Mouse (Mus musculus) retina, postnatal 1 day (tissue): ENCODE data around the gene Lrmda.
A peak's percentile ranks its signal among the peaks of the same experiment; 100 is the strongest.
"Not testable (repeated sequence)": the region's sequence is repeated elsewhere in the genome, so short reads cannot be mapped to it uniquely, and the experiment has no call there.

Experiments used
- DNase-seq: peaks from one replicate; pipeline ENCODE4 v3.0.0-alpha.2; 2012

The Lrmda gene

GRCm38 (mm10) chr14:22552358-22552757 is 532.8 kb downstream of the Lrmda start:
- peak; percentile 29 for DNase-seq

- peak; percentile 50 for DNase-seq
These were observed 533.3 kb downstream of the Lrmda start for GRCm38 (mm10) chr14:22552841-22553240.

DNA sequence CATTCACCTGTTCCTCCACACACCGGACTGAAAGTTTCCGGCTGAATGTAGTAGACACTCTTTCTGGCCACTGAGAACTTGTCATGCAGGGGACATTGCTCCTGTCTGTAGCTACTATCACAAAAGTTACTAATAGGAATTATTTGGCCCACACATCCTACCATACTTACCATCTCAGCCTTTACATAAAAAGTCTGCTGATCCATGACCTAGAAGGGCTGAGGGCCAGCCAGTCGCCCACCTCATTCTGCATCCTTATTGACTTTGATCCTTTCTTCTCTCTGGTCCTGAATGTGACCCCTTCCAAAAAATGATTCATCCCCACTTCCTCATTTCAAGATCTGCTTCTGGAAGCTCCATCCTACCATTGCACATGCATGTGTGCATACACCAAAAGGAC is 534.2 kb downstream of the Lrmda start:
- no peak for DNase-seq

DNA sequence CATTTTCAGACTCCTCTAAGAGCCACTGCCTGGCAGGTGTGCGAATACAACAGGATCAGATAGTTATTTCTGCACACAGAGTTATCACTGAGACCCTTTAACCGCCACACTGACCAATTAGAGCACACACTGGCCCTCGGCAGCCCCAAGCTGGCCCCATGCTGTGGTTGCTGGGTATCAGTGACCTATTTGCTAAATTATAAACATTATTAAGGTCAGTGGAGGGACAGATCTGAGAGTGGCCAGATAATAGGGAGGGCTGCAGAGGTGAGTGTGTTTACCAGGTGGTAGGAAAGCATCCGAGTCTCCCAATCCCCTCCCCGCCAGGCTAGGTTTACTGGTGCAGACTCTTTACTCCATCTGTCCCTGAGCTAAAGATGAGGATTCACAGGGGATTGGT is 553.0 kb downstream of the Lrmda start:
- peak; percentile 76 for DNase-seq

DNA sequence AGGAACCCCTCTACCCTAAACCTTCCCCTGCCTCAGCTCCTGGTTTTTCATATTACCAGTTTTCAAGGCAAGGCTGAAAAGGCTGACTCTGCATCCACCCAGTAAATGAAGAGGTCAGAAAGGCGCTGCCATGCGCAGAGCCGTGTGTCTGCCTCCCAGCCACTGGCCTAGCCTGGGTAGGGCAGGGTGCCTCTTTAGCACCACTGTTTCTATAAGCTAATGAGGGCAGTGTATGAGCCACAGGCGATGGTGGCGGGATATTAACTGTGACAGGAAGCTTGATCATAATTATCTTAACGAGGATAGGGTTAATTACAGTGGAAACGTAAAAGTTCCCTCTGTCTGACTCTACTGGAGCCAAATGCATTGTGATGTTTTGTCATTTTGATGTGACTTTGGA is 554.1 kb downstream of the Lrmda start:
- peak; percentile 80 for DNase-seq

DNA sequence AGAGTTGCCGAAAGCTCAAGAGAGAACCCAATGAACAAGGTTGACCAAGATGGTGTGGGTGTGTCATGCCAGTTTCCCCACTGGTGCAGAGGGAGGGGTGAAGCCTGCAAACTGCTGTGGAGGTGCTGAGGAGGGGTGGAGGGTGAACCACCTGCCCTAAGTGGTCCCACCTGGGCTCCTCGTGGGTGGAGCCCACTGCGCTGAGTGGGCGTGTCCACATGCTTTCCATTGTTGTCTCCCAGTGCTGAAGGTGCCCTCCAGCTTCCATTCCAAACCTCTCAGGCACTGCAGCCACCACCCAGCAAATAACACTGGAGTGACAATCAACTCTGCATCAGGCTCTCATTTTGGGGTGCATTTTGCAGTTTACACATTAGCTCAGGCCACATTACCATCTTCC is 554.5 kb downstream of the Lrmda start:
- no peak for DNase-seq

DNA sequence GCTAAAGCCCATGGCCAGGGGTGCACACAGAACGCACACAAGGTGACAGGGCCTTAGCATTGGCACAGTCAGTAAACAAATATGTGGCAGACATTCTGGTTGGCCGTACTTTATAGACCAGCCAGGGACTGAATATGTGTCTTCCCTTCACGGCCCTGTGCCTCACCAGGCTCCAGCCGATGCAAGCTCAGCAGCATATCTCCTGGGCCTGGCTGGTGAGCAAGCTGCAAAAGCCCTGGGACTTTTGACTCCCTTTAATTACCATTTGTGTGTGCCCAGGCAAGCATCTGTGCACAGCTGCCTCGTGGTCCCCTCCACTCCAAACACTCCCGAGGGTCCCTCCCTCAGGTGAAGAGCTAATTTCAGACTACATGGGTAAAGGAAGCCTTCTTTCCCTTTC is 556.9 kb downstream of the Lrmda start:
- DNase-seq: no peak

GRCm38 (mm10) chr14:22577411-22578037 is 558.0 kb downstream of the Lrmda start:
- no peak for DNase-seq

GRCm38 (mm10) chr14:22578224-22578623 is 558.7 kb downstream of the Lrmda start:
- peak; percentile 79 for DNase-seq

GRCm38 (mm10) chr14:22578986-22579385 is 559.5 kb downstream of the Lrmda start:
- DNase-seq: no peak

- DNase-seq: no peak
These were observed 562.6 kb downstream of the Lrmda start for GRCm38 (mm10) chr14:22582065-22582464.

DNA sequence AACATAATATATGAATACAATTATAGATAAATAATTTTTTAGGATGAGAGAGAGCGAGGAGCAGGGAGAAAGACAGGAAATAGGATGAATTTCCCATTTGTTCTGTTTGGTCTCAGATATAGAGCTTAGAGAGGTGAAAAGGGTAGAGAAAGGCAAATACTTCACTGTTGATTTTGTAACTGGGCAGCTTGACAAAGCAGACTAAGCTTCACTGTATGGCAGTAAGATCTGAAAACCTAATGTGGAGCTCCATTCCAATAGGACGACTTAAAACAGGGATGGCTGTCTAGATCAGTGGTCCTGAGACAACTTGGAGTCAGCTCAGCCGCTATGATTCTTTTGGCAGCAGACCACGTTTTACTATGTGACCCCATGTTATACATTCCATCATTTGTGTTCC is 566.8 kb downstream of the Lrmda start:
- no peak for DNase-seq

GRCm38 (mm10) chr14:22586796-22587195 is 567.3 kb downstream of the Lrmda start:
- DNase-seq: no peak

GRCm38 (mm10) chr14:22587285-22587957 is 567.9 kb downstream of the Lrmda start:
- DNase-seq: no peak

- DNase-seq: no peak
These were observed 568.4 kb downstream of the Lrmda start for GRCm38 (mm10) chr14:22587958-22588296.

DNA sequence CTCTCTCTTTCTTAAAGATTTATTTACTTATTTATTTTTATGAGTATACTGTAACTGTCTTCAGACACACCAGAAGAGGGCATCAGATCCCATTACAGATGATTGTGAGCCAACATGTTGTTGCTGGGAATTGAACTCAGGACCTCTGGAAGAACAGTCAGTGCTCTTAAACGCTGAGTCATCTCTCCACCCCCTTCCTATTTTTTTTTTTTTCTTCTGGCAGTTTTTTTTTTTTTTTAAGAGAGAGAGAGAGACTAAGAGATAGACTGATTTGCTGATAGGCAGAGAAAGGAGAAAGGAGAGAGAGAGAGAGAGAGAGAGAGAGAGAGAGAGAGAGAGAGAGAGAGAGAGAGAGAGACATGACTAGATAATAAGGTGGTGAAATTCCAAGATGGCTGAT is 568.9 kb downstream of the Lrmda start:
- not testable (repeated sequence) for DNase-seq

- no peak for DNase-seq
These were observed 570.1 kb downstream of the Lrmda start for GRCm38 (mm10) chr14:22589503-22590215.

- no peak for DNase-seq
These were observed 571.7 kb downstream of the Lrmda start for GRCm38 (mm10) chr14:22591186-22591585.

- DNase-seq: no peak
These were observed 578.0 kb downstream of the Lrmda start for GRCm38 (mm10) chr14:22597508-22597907.

DNA sequence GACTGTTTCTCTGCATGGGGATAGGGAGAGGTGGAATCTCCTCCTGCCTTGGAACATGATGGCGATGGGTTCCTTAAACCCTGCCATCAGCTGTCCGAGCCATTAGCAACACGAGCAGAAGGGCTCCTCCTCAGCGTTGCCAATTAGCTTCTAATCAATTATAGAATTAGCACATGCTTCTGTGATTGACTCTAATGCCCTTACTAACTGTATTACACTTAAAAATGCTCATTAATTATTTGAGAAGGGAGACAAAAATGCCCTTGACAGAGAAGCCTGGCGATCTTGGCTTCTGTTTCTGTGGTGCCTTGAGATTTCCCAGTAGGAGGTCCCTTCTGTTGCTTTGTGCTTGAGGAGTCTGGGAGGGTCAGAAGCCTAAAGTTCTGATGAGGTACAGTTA is 579.1 kb downstream of the Lrmda start:
- peak; percentile 52 for DNase-seq

GRCm38 (mm10) chr14:22600166-22600565 is 580.7 kb downstream of the Lrmda start:
- peak; percentile 63 for DNase-seq

DNA sequence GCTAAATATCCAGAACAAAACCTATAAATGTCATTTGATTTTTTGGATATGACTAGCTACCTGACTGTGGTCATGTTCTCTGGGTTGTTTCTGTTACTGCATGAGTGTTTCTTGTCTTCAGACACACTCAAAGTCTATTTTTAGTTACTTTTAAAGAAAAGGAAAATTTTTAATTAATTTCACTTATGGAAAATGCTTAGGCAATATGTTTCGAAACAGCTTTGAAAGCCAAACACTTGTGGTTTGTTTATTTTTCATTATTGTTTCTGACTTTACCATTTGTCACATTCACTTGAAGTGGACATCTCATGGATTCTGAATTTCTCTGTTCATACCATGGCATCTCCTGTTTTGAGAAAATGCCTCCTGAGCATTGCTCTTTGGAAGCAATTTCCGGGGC is 582.8 kb downstream of the Lrmda start:
- DNase-seq: no peak

GRCm38 (mm10) chr14:22608599-22608998 is 589.1 kb downstream of the Lrmda start:
- peak; percentile 83 for DNase-seq
